Comparison of ENCODE assay signal across 27 mouse cellular contexts in the genomic region with DNA sequence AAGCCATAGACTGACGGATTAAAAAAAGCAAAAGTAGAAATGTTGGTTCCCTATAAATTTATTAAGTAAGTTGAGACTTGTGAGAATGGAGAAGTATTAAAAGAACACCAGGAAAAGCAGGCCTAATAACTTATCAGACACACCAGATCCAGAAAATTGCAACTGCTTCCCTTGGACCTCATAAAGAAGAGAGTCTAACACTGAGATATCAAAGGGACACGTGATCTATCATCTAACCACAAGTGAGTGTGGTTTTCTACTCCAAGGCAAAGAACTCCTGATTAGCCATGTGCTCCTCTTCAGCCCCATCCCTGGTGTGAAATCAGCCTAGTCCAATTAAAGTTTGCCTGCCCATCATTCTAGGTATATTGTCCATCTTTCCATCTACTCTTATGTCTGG. TPM values are rescaled to one million over a fixed set of nuclear protein-coding genes. Genes with fewer than 3 reads are reported as not detected.
DNase-seq lines count a peak whose midpoint lies in the region; ATAC-seq and TF ChIP-seq lines count a peak whose summit lies in the region.
"Had no signal": no experiment of that assay in that cellular context is flagged by ENCODE, and none has a peak within 500 bp of the region (broad histone marks: within the 10 kb centered on the region; RNA-seq: fewer than 3 reads in every experiment).

No protein-coding gene starts in this region.

- TF ChIP-seq POLR2A in myocyte (IDR thresholded peaks at IDR 0.05; ENCODE audit: insufficient read length, low read depth), result no peak

- no peaks in the 10 kb centered on the region for H3K27me3 ChIP-seq in liver, embryonic 11.5 days (replicated peaks; ENCODE audit: control insufficient read depth, insufficient read depth, low read length)
- H3K27me3 ChIP-seq in G1E (ENCODE audit: insufficient read depth, low read length), result no peaks in the 10 kb centered on the region; the same call in 1 of the 2 replicates
- no peaks in the 10 kb centered on the region for H3K27me3 ChIP-seq in myocyte (ENCODE audit: control insufficient read depth, insufficient read depth, insufficient read length)
- no peaks in the 10 kb centered on the region for H3K27me3 ChIP-seq in stomach, postnatal 0 days (ENCODE audit: control insufficient read depth, insufficient read depth, low read length)
- H3K27me3 ChIP-seq: embryonic facial prominence, embryonic 13.5 days; forebrain, embryonic 12.5 days; hindbrain, embryonic 12.5 days; hindbrain, embryonic 15.5 days had no signal

- no peak overlapping the region for H3K9ac ChIP-seq in liver, embryonic 11.5 days (ENCODE audit: low read depth, low read length)
- no peak overlapping the region for H3K9ac ChIP-seq in stomach, postnatal 0 days (ENCODE audit: low read length)
- H3K9ac ChIP-seq: embryonic facial prominence, embryonic 13.5 days; forebrain, embryonic 12.5 days; hindbrain, embryonic 12.5 days; hindbrain, embryonic 15.5 days had no signal

- no peaks in the 10 kb centered on the region for H3K4me1 ChIP-seq in liver, embryonic 11.5 days (replicated peaks; ENCODE audit: control insufficient read depth, insufficient read depth, low read length)
- H3K4me1 ChIP-seq in G1E (ENCODE audit: insufficient read depth, low read depth, low read length), result peaks cover 14% of the 10 kb centered on the region
- H3K4me1 ChIP-seq in stomach, postnatal 0 days (replicated peaks; ENCODE audit: control insufficient read depth, insufficient read depth), result no peaks in the 10 kb centered on the region
- H3K4me1 ChIP-seq: embryonic facial prominence, embryonic 10.5 days; embryonic facial prominence, embryonic 13.5 days; forebrain, embryonic 12.5 days; hindbrain, embryonic 12.5 days; hindbrain, embryonic 15.5 days had no signal

- no peaks in the 10 kb centered on the region for H3K9me3 ChIP-seq in liver, embryonic 11.5 days (ENCODE audit: control insufficient read depth, low read length)
- H3K9me3 ChIP-seq in G1E (replicated peaks), result no peaks in the 10 kb centered on the region
- H3K9me3 ChIP-seq in stomach, postnatal 0 days (ENCODE audit: control insufficient read depth, low read length), result no peaks in the 10 kb centered on the region
- H3K9me3 ChIP-seq: embryonic facial prominence, embryonic 10.5 days; embryonic facial prominence, embryonic 13.5 days; forebrain, embryonic 12.5 days; hindbrain, embryonic 12.5 days; hindbrain, embryonic 15.5 days had no signal

- no peaks in the 10 kb centered on the region for H3K36me3 ChIP-seq in liver, embryonic 11.5 days (ENCODE audit: control insufficient read depth, insufficient read depth, low read length)
- H3K36me3 ChIP-seq in G1E (replicated peaks) (no peaks in the 10 kb centered on the region), myocyte (ENCODE audit: control insufficient read depth, insufficient read depth) (no peaks in the 10 kb centered on the region)
- no peaks in the 10 kb centered on the region for H3K36me3 ChIP-seq in stomach, postnatal 0 days (ENCODE audit: control insufficient read depth, insufficient read depth, low read length)
- H3K36me3 ChIP-seq: embryonic facial prominence, embryonic 10.5 days; embryonic facial prominence, embryonic 13.5 days; forebrain, embryonic 12.5 days; hindbrain, embryonic 12.5 days; hindbrain, embryonic 15.5 days had no signal

- 49% methylated on average over 2 of the region's 2 CpGs for WGBS in liver, embryonic 11.5 days
- 65% methylated on average over 2 of the region's 2 CpGs for WGBS in stomach, postnatal 0 days

- no peak overlapping the region for H3K4me3 ChIP-seq in liver, embryonic 11.5 days (ENCODE audit: low read depth, low read length)
- no peak overlapping the region for H3K4me3 ChIP-seq in G1E (ENCODE audit: low read depth, low read length)
- no peak overlapping the region for H3K4me3 ChIP-seq in myocyte
- H3K4me3 ChIP-seq in stomach, postnatal 0 days (ENCODE audit: low read depth, low read length), result no peak overlapping the region
- H3K4me3 ChIP-seq: embryonic facial prominence, embryonic 10.5 days; embryonic facial prominence, embryonic 13.5 days; erythroblast, embryonic 14.5 days; forebrain, embryonic 12.5 days; gastrocnemius, adult 2 months; hindbrain, embryonic 12.5 days; hindbrain, embryonic 15.5 days had no signal

- H3ac ChIP-seq in myocyte (ENCODE audit: control insufficient read depth, insufficient read length), result no peak overlapping the region

- H3K4me2 ChIP-seq in liver, embryonic 11.5 days, result no peak overlapping the region
- H3K4me2 ChIP-seq in myocyte (ENCODE audit: low read depth), result no peak overlapping the region
- no peak overlapping the region for H3K4me2 ChIP-seq in stomach, postnatal 0 days (replicated peaks; ENCODE audit: low read depth)
- H3K4me2 ChIP-seq: embryonic facial prominence, embryonic 13.5 days; forebrain, embryonic 12.5 days; heart, embryonic 11.5 days; hindbrain, embryonic 12.5 days; hindbrain, embryonic 15.5 days had no signal

- H3K27ac ChIP-seq in liver, embryonic 11.5 days (ENCODE audit: low read depth, low read length), result no peak overlapping the region
- no peak overlapping the region for H3K27ac ChIP-seq in stomach, postnatal 0 days (replicated peaks)
- H3K27ac ChIP-seq: embryonic facial prominence, embryonic 10.5 days; embryonic facial prominence, embryonic 13.5 days; forebrain, embryonic 12.5 days; gastrocnemius, adult 2 months; hindbrain, embryonic 12.5 days; hindbrain, embryonic 15.5 days had no signal

- H3K79me2 ChIP-seq in myocyte (ENCODE audit: control insufficient read depth, insufficient read depth), result no peaks in the 10 kb centered on the region

- peak; percentile 51; the same call in 1 of the 2 replicates for ATAC-seq in liver, embryonic 11.5 days (replicated peaks; ENCODE audit: low FRiP score)
- peak; percentile 94 for ATAC-seq in G1E (ENCODE audit: extremely low read depth, insufficient number of reproducible peaks, low FRiP score, poor library complexity, severe bottlenecking)
- 0 out of 2 replicates have a peak, but pooled peaks have one; percentile 15 for ATAC-seq in common myeloid progenitor, adult 5-6 weeks (replicated peaks; ENCODE audit: low read depth, poor library complexity, severe bottlenecking)
- no peak for ATAC-seq in stomach, postnatal 0 days (ENCODE audit: low FRiP score, low TSS enrichment)
- ATAC-seq: activated CD4-positive, CD25-positive, alpha-beta regulatory T cell, adult 4 months; forebrain, embryonic 16.5 days had no signal

- no peak for TF ChIP-seq EP300 in stomach, postnatal 0 days (optimal IDR thresholded peaks at IDR 0.05)

- no peak for DNase-seq in liver, embryonic 11.5 days (ENCODE audit: low spot score)
- no peak for DNase-seq in liver
- DNase-seq in G1E (ENCODE audit: low spot score), result peak; percentile 5
- DNase-seq in stomach, postnatal 0 days (ENCODE audit: low spot score), result no peak
- DNase-seq in adrenal gland, postnatal 10 days, result no peak
- no peak for DNase-seq in ovary, postnatal 14 days (ENCODE audit: low spot score)
- DNase-seq: adrenal gland, adult 8-10 months; adrenal gland, postnatal 36 days; B cell, adult 2 months; cerebellum, adult 18-20 months; cerebellum, adult 9-10 months; cerebellum, postnatal 14 days; embryo, embryonic 11 days; gastrocnemius, adult 2 months; gastrocnemius, postnatal 14 days; heart, adult 11 months had no signal

- TF ChIP-seq CTCF in G1E (IDR thresholded peaks at IDR 0.05; ENCODE audit: low read depth, low read length), result no peak
- no peak for TF ChIP-seq CTCF in stomach, postnatal 0 days (IDR thresholded peaks at IDR 0.05; ENCODE audit: low read depth)

TF ChIP-seq in myocyte, 11 proteins besides CTCF, POLR2A, EP300 and RAD21:
- TF ChIP-seq USF1 (IDR thresholded peaks at IDR 0.05; ENCODE audit: low read depth) (peak; percentile 85), E2F4 (IDR thresholded peaks at IDR 0.05; ENCODE audit: insufficient read depth) (no peak)

RNA-seq across cellular contexts. Expression of gene Atxn7l3b, which starts 38.8 kb away (rescaled TPM):
- 101 and 109 TPM in 2 replicates for polyA plus RNA-seq in liver, embryonic 11.5 days (2014; fragmentation: Nextera tagmentation; extraction: Ambion mirVana)
- 69.5 and 78.0 TPM in 2 replicates for total RNA-seq in G1E (2014; fragmentation: Nextera tagmentation)
- total RNA-seq in G1E (2017), result 81.0 and 88.8 TPM in 2 replicates
- 33.9 and 35.4 TPM in 2 replicates for polyA plus RNA-seq in G1E (2012)
- total RNA-seq in common myeloid progenitor, adult 5-6 weeks (2017), result 57.5 and 62.7 TPM in 2 replicates
- 35.0 TPM for polyA plus RNA-seq in myocyte (2012; fragmentation: generic; extraction: Trizol)
- 143 and 148 TPM in 2 replicates for polyA plus RNA-seq in stomach, postnatal 0 days (2015; fragmentation: Nextera tagmentation; extraction: Ambion mirVana)
- total RNA-seq in adrenal gland, postnatal 10 days (2021), result 10 to 100 TPM; 96.8 to 97.7 TPM
